Mouse (Mus musculus) bone marrow, adult 2 months (tissue): ENCODE measurements around the gene Adgrg5. TPM values are rescaled to one million over a fixed set of nuclear protein-coding genes. Genes with fewer than 3 reads are reported as not detected.

Experiments used
- H3K27ac ChIP-seq: fragments of 200-500 bp; 2 replicates; pipeline ENCODE4 v1.5.1; 2012; ENCODE audit warnings: low read depth, mild to moderate bottlenecking, control low read depth, inconsistent platforms, low read length; ENCODE audit not compliant: control insufficient read depth, poor library complexity, insufficient read depth
- H3K4me1 ChIP-seq: fragments of 200-500 bp; 2 replicates; pipeline ENCODE4 v1.6.1; 2011; ENCODE audit warnings: low read length; ENCODE audit not compliant: control insufficient read depth, insufficient read depth
- H3K4me3 ChIP-seq: fragments of 200-500 bp; replicated peaks from 2 replicates; pipeline ENCODE3; 2011; ENCODE audit warnings: mild to moderate bottlenecking, low read depth, low read length, control low read depth; ENCODE audit not compliant: control insufficient read depth
- CTCF ChIP-seq: fragments of 200-500 bp; IDR thresholded peaks from 2 replicates; pipeline ENCODE4 v1.5.1; 2011; ENCODE audit warnings: low read length, control low read depth; ENCODE audit not compliant: control insufficient read depth, insufficient read depth
- POLR2A ChIP-seq: fragments of 200-500 bp; IDR thresholded peaks from 2 replicates; pipeline ENCODE4 v1.6.1; 2011; ENCODE audit warnings: low read depth, mild to moderate bottlenecking, control low read depth, low read length, borderline replicate concordance; ENCODE audit not compliant: control insufficient read depth
- WGBS: fragments of 180-500 bp; shearing (Covaris S2); methylation state at CpG from one replicate; pipeline ENCODE4 v1.1.7; 2018; 5-methylcytosine and 5-hydroxymethylcytosine counted together
- polyA plus RNA-seq: library from polyadenylated mRNA; stranded (reverse); fragments of >200 nt; gene quantifications from 2 replicates; pipeline ENCODE4 v1.2.4, GENCODE M21; 2011; ENCODE audit warnings: low replicate concordance; ENCODE audit not compliant: missing spikeins, insufficient read depth, insufficient read length

Adgrg5 gene
- polyA plus RNA-seq, 1 experiment = 2.5 TPM

- peaks cover 6% of the 10 kb centered on the region for H3K4me1 ChIP-seq
- 73% methylated on average over 5 of the region's 5 CpGs for WGBS
- no peak overlapping the region for H3K27ac ChIP-seq
- no peak for TF ChIP-seq POLR2A
- H3K4me3 ChIP-seq = no peak overlapping the region
Measured at GRCm38 (mm10) chr8:94950458-94950857, 27.0 kb downstream of the Adgrg5 start.

- no peak overlapping the region for H3K4me3 ChIP-seq
- peaks cover 6% of the 10 kb centered on the region for H3K4me1 ChIP-seq
- WGBS = 65% methylated on average over 5 of the region's 5 CpGs
- TF ChIP-seq POLR2A (no peak), CTCF (no peak)
- no peak overlapping the region for H3K27ac ChIP-seq
Measured at GRCm38 (mm10) chr8:94952086-94952485, 28.6 kb downstream of the Adgrg5 start.

DNA sequence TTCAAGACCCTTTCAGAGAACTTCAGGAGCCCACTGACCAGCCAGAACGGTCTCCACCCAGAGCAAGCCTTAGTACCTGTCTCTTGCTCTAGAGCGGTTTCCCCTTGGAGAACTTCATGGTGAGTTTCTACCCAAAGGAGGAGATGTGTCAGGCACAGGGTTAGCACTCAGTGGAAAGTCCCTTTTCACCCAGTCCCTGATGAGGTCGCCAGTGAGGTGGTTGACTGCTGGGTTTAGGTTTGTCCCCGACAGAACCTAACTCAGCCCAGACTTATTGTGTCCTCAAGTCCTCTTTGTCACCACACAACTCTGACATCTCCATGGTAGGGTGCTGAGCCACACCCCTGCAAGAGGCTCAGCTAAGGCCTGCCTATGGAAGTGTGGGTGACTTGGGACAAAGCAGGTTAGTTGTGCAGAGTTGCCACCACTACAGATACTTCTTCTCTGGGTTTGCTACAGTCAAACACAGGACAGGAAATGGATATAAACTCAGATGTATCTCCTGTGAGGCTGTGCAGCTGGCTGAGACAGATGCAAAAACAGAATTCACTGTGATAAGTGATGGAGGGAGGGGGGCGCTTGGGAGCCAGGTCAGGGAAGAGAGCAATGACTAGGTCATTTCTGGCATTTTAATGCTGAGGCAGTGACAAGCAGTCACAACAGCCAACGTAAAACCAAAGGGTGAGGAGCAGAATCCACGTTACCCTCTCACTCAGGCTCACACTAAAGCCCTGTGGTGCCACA is 30.3 kb downstream of the Adgrg5 start:
- no peak overlapping the region for H3K27ac ChIP-seq
- peaks cover 6% of the 10 kb centered on the region for H3K4me1 ChIP-seq
- whole genome bisulfite sequencing = 32% methylated on average over 7 of the region's 7 CpGs

DNA sequence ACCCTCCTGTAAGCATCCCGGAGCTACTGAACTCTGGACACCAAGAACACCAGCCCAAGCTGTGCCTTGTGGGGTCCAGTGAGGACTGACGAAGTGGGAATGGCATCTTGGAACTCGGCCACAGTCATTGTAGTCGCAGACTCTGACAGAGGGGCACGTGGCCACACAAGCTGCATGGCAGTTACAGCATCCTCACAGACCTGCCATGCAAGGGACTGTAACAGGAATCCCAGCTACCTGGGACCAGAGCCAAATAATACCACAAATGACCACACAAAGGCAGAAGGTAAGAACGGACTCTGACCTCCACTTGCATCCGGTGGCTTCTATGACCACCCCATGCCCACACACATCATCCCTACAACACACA is 30.9 kb downstream of the Adgrg5 start:
- WGBS = 12% methylated on average over 7 of the region's 7 CpGs
- TF ChIP-seq POLR2A (no peak), CTCF (no peak)
- no peak overlapping the region for H3K4me3 ChIP-seq
- no peak overlapping the region for H3K27ac ChIP-seq
- peaks cover 6% of the 10 kb centered on the region for H3K4me1 ChIP-seq

More for the DNA sequence above, 30.3 kb downstream of the Adgrg5 start:
- TF ChIP-seq CTCF (no peak), POLR2A (no peak)
- H3K4me3 ChIP-seq = no peak overlapping the region

DNA sequence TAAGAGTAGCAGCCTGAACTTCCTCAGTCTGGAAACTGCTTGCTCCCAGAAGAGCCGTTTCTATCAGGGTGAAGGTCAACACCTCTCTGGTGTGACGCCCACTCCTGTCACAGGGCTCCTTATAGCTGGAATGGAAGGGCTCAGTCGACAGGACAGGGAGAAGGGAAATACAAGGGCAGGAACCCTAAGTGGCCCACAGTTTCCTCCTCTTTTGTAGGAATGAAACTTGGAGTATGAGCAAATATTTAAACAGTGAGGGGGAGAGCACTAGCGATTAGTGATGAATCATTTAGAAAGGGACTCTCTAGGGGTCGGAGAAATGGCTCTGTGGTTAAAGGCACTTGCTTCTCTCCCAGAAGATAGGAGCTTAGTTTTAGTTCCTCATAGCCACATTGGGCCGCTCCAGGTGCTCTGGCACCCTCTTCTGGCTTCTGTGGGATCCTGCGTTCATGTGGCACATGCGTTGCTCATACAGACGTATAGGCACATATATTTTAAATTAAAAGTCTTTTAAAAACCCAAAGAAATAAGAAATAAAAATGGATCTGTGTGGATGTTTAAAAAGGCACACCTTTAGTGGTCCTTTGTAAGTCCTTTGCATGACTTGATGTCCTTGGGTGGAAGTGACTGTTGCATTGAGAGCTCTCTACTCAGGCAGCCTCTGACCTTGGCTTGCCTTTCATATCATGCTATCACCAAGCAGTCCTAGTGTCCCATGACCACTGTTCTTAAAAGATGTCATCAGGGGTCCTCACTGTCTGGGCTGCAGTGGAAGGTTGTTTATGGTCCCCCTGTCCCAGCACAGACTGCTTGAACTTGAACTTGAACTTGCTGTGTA is 31.6 kb downstream of the Adgrg5 start:
- no peak for TF ChIP-seq POLR2A
- peak; percentile 88 for TF ChIP-seq CTCF
- Histone ChIP-seq H3K27ac (peak overlapping the region; percentile 46), H3K4me1 (peaks cover 6% of the 10 kb centered on the region), H3K4me3 (no peak overlapping the region)
- WGBS = under 1% methylated on average over 9 of the region's 9 CpGs

- 48% methylated on average over 1 of the region's 1 CpGs for WGBS
- no peak for TF ChIP-seq CTCF
- TF ChIP-seq POLR2A = no peak
- Histone ChIP-seq H3K4me3 (no peak overlapping the region), H3K27ac (no peak overlapping the region), H3K4me1 (peaks cover 6% of the 10 kb centered on the region)
Measured at GRCm38 (mm10) chr8:94956078-94956574, 32.6 kb downstream of the Adgrg5 start.

DNA sequence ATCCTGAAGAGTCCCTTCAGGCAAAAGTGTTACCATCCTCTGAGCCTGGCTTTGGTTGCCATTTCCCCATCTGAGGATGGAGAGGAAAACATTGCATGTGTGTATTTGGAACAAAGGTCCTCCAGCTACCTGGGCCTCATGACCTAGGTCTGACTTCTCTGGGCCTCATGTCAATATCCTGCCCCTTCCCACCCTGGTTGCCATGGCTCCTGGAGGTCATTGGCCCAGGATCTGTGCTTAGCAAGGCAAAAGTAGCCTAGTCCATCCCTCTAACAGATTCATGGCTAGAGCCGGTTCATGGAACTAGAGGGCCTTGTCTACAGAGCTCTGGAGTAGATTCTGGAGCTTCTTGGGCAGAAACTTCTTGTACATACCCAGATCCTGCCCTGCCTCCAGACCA is 38.7 kb downstream of the Adgrg5 start:
- TF ChIP-seq POLR2A (no peak), CTCF (no peak)
- Histone ChIP-seq H3K4me1 (peaks cover 9% of the 10 kb centered on the region), H3K4me3 (no peak overlapping the region), H3K27ac (no peak overlapping the region)
- WGBS = 95% methylated on average over 1 of the region's 1 CpGs

- peak overlapping the region; percentile 28 for H3K27ac ChIP-seq
- WGBS = 4% methylated on average over 10 of the region's 10 CpGs
- H3K4me3 ChIP-seq = no peak overlapping the region
- TF ChIP-seq POLR2A (no peak), CTCF (no peak)
- H3K4me1 ChIP-seq = peaks cover 9% of the 10 kb centered on the region
Measured at GRCm38 (mm10) chr8:94964828-94965227, 41.3 kb downstream of the Adgrg5 start.
